Mouse (Mus musculus) hindbrain, embryonic 14.5 days (tissue): ENCODE measurements at regions not wholly inside any gene's neighbourhood (a gene's known extent, or its start where the extent isn't known, plus 50 kb on each side); places are given as distances from the start of the nearest gene placed in this dataset.

Experiments used
- ATAC-seq: fragments of 200-750 bp; cut with Nextera tagmentation; 2 replicates; pipeline ENCODE4 v1.8.0; 2017; ENCODE audit warnings: moderate number of reproducible peaks, mild to moderate bottlenecking, moderate TSS enrichment, moderate library complexity; ENCODE audit not compliant: low FRiP score
- DNase-seq: peaks from one replicate; pipeline ENCODE4 v3.0.0-alpha.2; 2015; ENCODE audit warnings: low spot score
- H3K27ac ChIP-seq: fragments of 300-500 bp; sonication (generic); 2 replicates; pipeline ENCODE4 v1.5.1; 2014; ENCODE audit warnings: mild to moderate bottlenecking, moderate library complexity
- H3K27me3 ChIP-seq: fragments of 300-500 bp; sonication (generic); 2 replicates; pipeline ENCODE4 v1.6.1; 2014; ENCODE audit warnings: mild to moderate bottlenecking, low read length, mixed read lengths; ENCODE audit not compliant: control insufficient read depth, insufficient read depth
- H3K36me3 ChIP-seq: fragments of 300-500 bp; sonication (generic); replicated peaks from 2 replicates; pipeline ENCODE4 v1.6.1; 2014; ENCODE audit not compliant: control insufficient read depth, insufficient read depth
- H3K4me1 ChIP-seq: fragments of 300-500 bp; sonication (generic); replicated peaks from 2 replicates; pipeline ENCODE4 v1.6.1; 2014; ENCODE audit warnings: antibody characterized with exemption, low read length, mixed read lengths; ENCODE audit not compliant: control insufficient read depth, insufficient read depth
- H3K4me2 ChIP-seq: fragments of 300-500 bp; sonication (generic); replicated peaks from 2 replicates; pipeline ENCODE4 v1.6.1; 2014; ENCODE audit warnings: mild to moderate bottlenecking, moderate library complexity
- H3K4me3 ChIP-seq: fragments of 300-500 bp; sonication (generic); replicated peaks from 2 replicates; pipeline ENCODE4 v1.5.1; 2014; ENCODE audit warnings: mild to moderate bottlenecking, low read length
- H3K9ac ChIP-seq: fragments of 300-500 bp; sonication (generic); 2 replicates; pipeline ENCODE4 v1.6.1; 2014
- H3K9me3 ChIP-seq: fragments of 300-500 bp; sonication (generic); 2 replicates; pipeline ENCODE4 v1.6.1; 2016; ENCODE audit warnings: low read length; ENCODE audit not compliant: control insufficient read depth
- WGBS: fragments of 180-500 bp; shearing (Covaris S2); extraction: QIAGEN DNeasy Blood & Tissue Kit; methylation state at CpG from one replicate; pipeline ENCODE4 v1.1.7; 2014; 5-methylcytosine and 5-hydroxymethylcytosine counted together

DNA sequence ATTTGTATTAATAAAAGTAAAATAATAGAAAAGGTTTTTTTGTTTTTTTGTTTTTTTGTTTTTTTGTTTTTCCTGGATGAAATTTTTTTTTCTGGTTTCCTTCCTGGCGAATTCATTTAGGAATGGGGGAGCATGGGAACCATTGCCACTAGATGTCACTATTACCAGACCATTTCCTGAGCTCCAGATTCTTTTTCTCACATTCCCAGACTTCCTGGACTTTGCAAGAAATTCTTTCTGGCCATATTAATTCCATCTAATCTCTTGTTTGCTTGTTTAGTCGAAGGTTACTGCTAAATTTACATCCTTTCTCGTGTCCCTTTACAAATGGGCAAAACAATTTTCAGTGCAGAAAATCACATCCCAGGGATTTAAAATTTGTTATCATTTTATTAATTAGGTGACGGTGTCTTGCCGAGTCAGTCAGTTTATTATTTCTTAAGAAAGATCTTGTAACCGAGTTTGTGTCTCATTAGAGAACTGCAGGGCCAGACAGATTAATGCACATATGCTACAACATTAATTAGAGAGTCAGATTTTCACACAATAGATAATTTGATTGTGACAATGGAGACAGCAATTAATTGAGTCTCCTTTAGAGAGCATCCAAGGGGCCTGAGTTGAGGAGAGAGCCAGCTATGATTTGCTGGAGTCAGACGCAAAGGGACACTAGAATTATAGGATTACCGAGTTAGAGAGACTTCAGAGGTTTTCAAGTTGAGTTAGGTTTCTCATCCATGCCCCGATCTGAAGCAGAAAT, 1702.5 kb upstream of the Tenm2 start:
- Histone ChIP-seq H3K27ac (no peak overlapping the region), H3K4me2 (peak overlapping the region; percentile 24), H3K27me3 (no peaks in the 10 kb centered on the region), H3K36me3 (no peaks in the 10 kb centered on the region), H3K9ac (no peak overlapping the region), H3K4me1 (no peaks in the 10 kb centered on the region), H3K9me3 (no peaks in the 10 kb centered on the region), H3K4me3 (no peak overlapping the region)
- peak; percentile 70 for DNase-seq
- ATAC-seq, result no peak
- 32% methylated on average over 9 of the region's 9 CpGs for WGBS
